Mouse (Mus musculus) CD8-positive naive resting alpha-beta T cell, adult 2 months (primary cell): ENCODE measurements around the gene Gm12216.
"Not testable (repeated sequence)": the region's sequence is repeated elsewhere in the genome, so short reads cannot be mapped to it uniquely, and the experiment has no call there.

Experiments used
- DNase-seq, 2 experiments: peaks; one replicate each; pipeline ENCODE4 v3.0.0; 2022; ENCODE audit warnings: low read depth in 2 of 2, low spot score in 2 of 2

The Gm12216 gene

DNA sequence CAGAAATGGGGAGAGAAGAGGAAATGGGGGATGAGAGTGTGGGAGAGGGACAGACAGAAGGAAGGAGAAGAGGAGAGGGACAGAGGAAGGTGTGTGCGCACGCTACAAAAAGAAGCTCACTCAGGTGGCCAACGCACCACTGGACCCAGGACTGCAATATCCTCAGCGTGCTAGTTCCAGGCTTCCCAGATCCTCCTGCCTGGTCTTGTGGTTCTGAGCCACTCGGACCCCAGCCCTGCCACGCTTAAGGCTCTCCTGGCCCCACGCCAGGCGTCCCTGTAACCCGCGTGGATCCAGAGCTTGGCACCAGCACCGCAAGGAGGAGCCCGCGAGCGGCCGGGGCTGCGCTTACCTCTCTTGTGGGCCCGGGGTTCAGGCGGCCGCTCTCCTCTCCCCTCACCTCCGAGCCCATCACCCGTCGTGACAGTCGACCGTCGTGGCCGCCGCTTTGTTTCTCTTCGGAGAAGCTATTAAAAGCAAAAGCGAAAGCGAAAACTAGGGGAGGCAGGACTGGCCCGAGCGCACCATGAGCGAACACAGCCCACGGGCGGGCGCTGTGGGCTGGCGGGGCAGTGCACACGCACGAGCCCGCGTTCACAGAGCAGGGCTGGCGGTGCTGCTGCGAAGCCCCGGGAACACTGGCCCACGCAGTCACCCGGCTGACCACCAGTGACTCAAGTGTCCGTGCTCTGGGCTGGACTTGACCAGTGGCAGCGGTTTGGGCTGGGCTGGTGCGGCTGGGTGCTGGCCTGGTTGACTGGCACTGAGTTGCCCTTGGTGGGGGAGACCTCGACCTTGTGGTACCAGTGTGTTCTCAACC is at the start of gene Gm12216:
TSS of gene Gm12216 (minus strand) at position 496 of the 820 bp plus-strand sequence.
- DNase-seq: peak; percentile 53 to 57

GRCm38 (mm10) chr11:53908686-53909085 is 49.6 kb upstream of the Gm12216 start:
- no peak for DNase-seq

DNA sequence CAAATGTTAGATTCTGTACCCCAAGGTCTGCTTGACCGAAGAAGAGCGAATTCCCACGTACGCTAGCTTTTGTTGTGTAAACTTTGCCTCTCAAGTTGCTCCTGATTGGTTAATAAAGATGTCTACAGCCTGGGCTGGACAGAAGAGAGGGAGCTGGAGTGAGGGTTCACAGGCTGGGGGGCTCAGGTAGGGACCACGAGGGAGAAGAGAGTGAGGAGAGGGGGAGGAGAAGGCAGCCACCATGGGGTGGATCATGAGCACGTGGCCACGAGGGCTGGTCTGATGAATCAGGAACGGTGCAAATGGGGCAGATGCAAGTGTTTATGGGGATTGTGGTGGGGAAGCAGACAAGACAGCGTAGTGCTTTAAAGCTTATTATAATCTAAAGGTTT is 45.5 kb upstream of the Gm12216 start:
- DNase-seq: no peak

DNA sequence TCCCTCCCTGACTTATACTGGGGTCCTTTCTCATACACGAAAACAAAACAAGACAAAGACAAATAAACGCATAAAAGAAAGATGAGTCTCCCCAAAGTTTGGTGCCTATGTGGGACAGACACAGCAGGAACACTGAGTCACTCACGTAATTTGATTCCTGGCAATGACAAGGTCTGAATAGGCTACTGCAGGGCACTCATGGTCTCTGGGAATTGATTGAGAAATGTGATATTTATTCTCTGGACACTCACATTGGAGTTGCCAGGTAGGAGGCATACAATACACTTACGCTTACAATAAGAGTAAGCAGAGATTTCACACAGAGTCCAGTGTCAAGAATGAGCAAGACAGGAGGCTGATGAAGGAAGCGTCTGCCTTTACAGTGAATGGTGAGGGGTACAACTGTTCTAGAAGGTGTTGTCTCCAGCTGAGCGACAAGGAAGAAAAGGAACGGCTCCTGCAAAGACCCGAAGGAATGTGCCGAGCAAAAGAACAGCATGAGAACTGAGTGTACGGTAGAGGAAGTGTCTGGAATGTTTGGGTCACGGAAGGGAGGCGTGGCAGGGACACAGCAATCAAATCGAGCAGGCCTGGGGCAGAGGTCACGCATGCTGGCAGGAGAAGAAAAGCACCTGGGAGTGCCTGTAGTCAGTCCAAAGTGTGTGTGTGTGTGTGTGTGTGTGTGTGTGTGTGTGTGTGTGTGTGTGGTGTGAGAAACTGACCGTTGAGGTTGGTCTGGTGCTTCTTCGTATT is 44.9 kb upstream of the Gm12216 start:
- no peak for DNase-seq

DNA sequence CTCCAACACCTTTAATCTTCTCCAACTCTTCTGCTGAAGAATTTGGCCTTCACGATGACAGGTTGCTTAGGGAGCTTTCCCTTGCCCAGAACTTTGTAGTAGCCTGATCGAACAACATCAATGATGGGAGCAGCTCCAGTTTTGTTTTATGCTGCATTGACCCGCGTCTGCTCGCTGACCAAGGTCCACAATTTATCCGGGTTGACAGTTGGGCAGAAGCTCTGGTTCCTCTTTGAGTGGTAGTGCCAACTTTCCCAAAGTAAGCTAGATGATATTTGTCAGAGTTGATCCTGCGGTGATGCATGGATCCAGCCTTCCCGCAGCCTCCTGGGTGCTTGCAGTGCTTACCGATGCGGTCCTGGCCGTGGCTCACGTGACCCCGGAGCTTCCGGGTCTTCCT is 43.7 kb upstream of the Gm12216 start:
- no peak for DNase-seq

- DNase-seq: no peak
Measured at GRCm38 (mm10) chr11:53900991-53901390, 41.9 kb upstream of the Gm12216 start.

DNA sequence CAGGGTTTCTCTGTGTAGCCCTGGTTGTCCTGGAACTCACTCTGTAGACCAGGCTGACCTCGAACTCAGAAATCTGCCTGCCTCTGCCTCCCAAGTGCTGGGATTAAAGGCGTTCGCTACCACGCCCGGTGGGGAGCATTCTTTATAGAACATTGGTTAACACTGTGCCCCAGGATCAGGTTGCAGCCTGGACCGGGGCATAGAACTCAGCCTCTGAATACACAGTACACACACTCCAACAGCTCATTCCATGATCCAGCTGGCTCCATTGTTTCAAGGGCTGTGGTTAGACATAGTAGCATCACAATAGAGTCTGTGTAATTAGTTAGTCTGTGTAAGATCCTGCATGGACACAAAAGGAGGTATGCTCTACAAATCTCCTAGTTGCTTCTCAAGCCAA is 40.9 kb upstream of the Gm12216 start:
- no peak for DNase-seq

DNA sequence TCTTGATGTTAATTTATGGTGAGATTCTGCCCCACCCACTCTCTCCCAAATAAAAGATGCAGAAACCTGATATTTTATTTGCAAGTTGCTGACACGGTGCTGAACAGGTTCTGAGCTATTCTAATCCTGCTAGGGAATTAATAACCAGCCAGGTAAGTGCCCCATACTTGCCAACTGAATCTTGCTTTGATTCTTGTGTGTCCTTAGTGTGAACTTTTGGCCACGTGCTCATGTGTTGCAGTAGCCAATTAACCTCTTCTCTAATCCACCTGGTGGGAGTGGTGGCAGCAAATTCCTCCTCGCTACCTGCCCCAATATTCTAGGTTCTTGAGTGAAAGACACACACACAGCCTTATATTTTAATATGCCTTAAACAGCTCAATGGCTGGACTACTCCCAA is 39.9 kb upstream of the Gm12216 start:
- no peak for DNase-seq

DNA sequence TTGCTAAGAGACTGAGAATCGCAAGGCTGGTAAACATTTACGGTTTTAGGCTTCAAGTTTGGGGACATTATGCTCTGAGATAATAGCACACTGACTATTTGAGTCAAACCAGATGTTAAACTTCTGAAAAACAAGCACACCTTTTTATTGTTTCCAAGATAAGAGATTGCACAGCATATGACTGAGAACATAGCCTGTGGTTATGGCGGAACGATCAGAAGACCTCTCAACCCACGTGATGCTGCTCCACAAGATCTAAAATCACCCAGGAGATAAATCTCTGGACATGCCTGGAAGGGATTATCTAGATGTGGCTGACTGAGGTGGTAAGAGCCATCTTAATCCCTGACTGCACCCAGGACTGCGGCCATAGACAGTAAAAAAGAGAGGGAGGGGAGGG is 37.9 kb upstream of the Gm12216 start:
- DNase-seq: no peak

DNA sequence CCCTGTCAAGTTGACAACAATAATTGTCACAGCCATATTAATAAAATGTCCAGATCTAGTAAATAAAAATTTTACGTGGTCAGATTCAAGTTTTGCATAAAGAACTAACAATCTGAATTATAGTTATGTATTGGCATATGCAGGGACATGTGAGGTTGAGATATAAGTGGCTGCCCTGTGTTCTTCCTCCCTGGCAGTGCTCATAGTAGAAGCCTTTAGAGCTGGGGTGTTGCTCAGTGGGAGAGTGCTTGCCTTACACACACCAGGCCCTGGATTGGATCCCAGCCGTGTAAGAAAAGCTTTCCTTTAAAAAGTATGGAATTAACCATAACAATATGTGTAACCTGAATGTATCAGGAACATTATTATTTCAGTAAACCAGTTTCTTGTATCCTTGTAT is 34.4 kb upstream of the Gm12216 start:
- DNase-seq: no peak

DNA sequence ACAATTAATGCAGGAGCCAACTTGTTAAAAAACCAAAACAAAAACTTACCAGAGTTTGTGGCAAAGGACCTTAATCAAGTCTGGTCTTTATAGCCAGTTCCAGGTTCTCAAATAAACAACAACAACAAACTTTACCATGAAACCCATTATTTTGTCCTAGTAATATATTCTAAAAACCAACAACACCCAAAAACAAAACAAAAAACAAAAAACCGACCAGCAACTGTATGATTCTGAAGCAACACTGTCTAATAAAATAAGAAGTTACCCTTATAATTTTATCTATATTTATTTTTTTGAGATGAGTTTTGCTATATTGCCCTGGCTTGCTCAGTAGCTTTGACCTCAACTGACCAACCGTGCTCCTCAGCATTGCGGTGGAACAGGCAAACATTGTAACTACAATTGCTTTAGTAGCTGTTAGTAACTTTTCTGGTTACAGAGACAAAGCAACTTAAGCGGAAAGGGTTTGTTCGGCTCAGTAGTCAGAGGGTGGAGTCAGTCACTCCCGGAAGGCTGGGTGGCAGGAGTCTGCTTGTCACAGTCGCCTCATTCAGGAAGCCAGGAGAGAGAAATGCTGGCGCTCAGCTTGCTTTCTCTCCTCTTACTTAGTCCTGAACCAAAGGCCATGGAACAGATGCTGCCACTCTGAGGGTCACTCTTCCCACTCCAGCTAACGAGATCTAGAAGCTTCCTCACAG is 33.8 kb upstream of the Gm12216 start:
- DNase-seq: peak; percentile 28 to 36

GRCm38 (mm10) chr11:53891505-53892451 is 32.7 kb upstream of the Gm12216 start, which contains the start of gene Slc22a5:
Slc22a5 (minus strand) TSS chr11:53891660.
- DNase-seq: peak; percentile 96 to 99

- DNase-seq: peak in 1 of 2 experiments; percentile 24
Measured at GRCm38 (mm10) chr11:53890906-53891504, 31.9 kb upstream of the Gm12216 start.

GRCm38 (mm10) chr11:53890225-53890624 is 31.2 kb upstream of the Gm12216 start:
- DNase-seq: no peak

DNA sequence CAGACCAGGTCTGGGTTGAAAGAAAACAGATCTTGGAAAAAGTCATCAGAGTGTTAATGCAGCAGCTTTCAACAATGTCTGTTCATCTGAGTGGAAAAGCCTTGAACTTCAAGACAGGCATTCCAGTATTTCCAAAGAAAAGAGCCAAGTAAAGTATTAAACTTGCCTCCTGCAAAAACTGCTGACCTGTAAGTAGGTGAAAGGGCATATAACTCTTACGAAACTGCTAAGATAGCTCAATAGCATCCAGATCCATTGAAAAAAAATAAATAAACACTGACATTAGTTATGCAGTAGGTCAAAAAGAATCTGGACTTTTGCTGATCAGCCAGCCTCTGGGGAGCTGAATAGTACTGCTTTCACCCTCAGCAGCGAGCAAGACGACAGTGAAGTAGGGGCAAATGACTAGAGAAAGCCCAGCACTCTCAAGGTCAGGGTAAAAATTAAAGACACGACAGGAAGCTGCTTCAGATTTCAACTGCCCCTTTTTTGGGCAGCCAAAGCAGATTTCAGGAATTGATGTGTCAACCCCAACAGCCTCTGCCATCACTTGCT is 30.1 kb upstream of the Gm12216 start:
- DNase-seq: no peak

DNA sequence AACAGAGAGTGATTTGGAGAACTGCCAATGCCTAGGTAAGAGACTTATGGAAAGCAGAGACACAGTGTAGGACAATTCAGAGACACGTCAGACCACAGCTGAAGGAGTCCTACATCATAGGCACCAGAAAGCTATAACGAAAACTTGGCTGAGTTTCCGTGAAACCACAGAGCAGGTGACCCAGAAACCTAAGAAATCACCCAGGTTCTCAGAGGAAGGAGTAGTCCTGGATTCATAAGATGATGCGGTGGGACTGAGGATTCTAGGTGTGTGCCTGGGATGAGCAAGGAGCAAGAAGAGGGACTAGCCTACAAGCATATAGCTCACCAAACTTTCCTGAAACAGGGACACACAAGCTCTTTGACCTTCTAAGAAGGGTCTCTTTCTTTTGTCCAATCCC is 29.2 kb upstream of the Gm12216 start:
- no peak for DNase-seq

- DNase-seq: no peak
Measured at GRCm38 (mm10) chr11:53883287-53883686, 24.2 kb upstream of the Gm12216 start.

DNA sequence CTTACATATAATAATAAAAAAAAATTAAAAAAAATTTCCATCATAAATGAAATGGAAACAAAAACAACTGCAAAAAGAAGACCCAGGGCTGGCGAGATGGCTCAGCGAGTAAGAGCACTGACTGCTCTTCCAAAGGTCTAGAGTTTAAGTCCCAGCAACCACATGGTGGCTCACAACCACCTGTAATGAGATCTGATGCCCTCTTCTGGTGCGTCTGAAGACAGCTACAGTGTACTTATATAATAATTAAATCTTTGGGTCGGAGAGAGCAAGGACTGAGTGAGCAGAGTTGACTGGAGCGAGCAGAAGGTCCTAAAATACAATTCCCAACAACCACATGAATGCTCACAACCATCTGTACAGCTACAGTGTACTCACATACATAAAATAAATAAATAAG is 19.0 kb upstream of the Gm12216 start:
- not testable (repeated sequence) for DNase-seq

DNA sequence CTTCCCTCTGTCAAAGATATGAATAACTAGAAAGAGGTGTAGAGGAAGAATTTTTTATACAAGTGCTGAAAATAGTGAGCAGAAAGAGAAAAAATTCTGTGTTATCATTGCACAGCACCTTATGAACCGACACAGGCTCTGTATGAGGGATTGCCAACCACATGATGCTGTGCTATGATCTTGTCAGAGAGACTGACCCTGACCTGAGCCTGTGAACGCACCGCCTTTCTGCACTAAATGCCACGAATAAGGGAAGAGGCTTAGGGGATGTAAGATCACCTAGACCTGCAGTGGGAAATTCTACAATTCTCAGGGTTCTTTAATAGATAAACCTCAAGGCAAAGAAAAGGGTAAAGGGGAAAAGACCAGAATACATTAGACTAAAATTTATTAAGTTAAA is 17.4 kb upstream of the Gm12216 start:
- DNase-seq: no peak

DNA sequence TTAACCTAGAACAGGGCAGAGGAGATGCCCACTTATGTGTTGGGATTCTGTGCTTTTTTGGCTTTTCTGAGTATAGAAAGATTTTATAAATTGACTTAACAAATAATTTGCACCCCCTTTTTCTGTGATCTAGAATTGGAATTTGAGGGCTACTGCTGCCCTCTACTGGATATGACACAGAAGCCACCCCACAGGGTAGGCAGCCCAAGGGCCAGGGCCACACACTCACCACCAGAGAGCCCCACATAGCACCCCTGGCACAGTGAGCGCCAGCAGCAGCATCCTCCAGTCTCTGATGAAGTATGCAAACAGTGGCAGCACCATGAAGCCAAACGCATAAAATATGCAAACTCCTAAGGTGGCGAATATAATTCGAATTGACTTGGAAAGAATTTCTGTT is 15.7 kb upstream of the Gm12216 start:
- peak; percentile 36 to 37 for DNase-seq
